Mouse (Mus musculus) testis, adult 2 months (tissue): ENCODE data around the gene Tmem14a.

Experiments used
- CTCF ChIP-seq: fragments of 200-500 bp; IDR thresholded peaks from 2 replicates; pipeline ENCODE4 v1.5.1; 2012; ENCODE audit warnings: low read depth, mild to moderate bottlenecking, inconsistent platforms, low read length, moderate library complexity; ENCODE audit not compliant: control insufficient read depth, insufficient read depth, insufficient replicate concordance
- POLR2A ChIP-seq: fragments of 200-500 bp; IDR thresholded peaks from 2 replicates; pipeline ENCODE4 v1.6.1; 2012; ENCODE audit warnings: low read depth, mild to moderate bottlenecking, inconsistent platforms, low read length, moderate library complexity; ENCODE audit not compliant: control insufficient read depth

DNA sequence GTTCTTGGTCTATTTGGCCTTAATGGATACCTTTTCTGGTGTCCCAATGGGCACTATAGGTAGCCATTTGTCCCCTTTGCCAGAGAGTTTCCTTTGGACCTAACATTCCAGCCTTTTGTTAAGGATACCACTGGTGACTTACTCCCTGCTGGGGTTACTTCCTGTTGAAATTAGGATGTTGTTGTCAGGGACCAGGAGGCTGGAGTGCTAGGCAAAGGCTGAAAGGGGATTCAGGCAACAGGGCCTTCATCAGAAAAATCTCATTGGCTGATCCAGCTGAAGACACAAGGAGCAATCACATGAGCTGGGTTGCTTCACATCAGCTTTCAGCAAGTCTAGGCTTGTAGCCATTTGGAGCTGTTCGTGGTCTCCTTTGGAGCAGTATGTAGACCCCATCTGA lies 12.1 kb upstream of the Tmem14a start:
- no peak for TF ChIP-seq POLR2A
- TF ChIP-seq CTCF: no peak
